Mouse (Mus musculus) embryo, embryonic 11 days (tissue): Measurements from ENCODE around the gene Olfr1143.

ENCODE experiments used
- DNase-seq: peaks from one replicate; pipeline ENCODE4 v3.0.0-alpha.2; 2015

Olfr1143 gene

DNA sequence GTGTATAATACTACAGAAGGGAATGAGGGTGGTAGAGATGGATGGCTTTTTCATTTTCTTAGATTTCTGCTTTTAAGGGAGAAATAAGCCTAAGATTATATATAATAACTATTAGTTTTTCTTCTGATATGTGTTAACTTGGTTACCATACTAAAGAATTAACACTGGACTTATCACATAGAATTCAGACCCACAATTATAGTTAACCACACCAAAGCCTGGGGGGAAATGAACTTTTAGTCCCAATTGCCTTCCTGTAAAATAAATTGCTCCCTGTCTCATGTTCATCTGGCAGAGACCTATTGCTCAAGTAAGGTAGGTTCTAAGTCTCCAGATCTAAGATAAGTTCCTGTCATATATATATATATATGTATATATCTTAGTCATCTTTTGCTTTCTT, at the start of gene Olfr1143:
Olfr1143 (plus strand) TSS at position 301 of the 400 bp plus-strand sequence.
- no peak for DNase-seq

DNA sequence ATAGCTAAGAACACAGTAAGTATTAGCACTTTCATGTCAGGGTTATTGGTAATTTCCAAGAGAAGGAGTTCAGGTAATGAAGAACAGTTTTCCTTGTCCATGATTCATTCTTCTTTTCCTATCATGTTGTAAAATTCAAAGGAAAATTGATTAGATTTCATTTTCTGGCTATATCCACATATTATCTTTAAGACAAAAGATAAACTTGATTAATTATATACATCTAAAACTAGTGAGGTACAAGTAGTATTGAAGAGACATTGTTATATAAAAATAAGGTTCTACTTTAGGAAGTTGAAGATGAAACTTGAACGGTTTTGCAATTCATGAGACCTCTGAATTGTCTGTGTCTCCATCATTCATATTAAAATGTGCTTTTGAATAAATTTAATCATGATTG, 46.5 kb upstream of the Olfr1143 start, which contains the start of gene Olfr1141:
Olfr1141 (minus strand) TSS at position 101 of the 400 bp plus-strand sequence.
- DNase-seq = no peak

DNA sequence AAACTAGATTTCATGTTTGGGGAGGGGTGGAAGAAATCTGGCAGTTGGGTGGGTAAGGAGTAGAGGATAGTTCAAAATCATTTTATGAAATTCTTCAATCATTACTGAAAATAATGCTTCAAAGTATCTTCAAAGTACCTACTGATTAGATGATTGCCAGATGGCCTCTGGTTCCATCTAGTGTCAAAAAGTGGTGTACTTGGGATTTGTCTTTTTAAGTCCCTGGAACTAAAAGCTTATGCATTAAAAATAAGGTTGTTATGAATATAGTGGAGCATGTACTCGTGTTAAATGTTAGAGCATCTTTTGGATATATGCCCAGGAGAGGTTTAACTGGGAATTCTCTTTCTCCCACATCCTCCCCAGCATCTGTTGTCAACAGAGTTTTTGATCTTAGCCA, 24.2 kb upstream of the Olfr1143 start:
- no peak for DNase-seq

DNA sequence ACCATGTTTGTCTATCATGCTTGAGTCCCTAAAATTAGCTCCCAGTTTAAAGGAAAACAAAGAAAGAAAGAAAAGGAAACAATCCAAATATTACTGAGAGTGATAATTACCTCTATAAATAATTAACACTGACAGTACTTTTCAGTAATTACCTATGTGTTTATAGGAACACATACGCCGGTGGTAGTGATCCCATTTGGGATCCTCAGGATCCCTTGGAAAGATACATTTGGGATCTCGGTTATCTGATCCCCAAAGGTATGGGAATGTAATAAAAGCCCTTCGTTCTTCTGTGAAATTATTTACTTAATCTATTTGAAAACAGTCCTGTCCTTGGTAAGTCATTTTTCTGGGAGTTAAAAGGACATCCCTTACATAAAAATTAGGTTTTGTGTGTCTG, 21.2 kb upstream of the Olfr1143 start, which contains the start of gene Olfr152:
Olfr152 (plus strand) TSS at position 301 of the 400 bp plus-strand sequence.
- DNase-seq = no peak

DNA sequence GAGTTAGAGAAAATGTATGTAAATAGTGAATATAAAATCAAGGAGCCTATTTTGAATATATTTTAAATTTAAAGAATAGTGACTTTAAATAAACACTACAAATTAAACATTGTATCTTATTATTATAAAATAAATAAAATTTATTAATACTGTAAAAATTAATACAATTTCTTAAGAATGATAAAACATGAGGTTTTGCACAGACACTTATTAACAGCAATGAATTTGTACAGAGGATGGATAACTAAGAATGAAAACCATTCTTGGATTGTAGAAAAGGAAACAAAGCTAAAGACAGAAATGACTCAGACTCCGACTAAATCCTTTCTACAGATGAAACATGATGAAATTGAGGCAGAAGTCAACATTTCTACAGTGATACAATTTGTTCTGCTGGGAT, 9.1 kb downstream of the Olfr1143 start, which contains the start of gene Olfr1145:
Olfr1145 (plus strand) TSS at position 301 of the 400 bp plus-strand sequence.
- DNase-seq = no peak

DNA sequence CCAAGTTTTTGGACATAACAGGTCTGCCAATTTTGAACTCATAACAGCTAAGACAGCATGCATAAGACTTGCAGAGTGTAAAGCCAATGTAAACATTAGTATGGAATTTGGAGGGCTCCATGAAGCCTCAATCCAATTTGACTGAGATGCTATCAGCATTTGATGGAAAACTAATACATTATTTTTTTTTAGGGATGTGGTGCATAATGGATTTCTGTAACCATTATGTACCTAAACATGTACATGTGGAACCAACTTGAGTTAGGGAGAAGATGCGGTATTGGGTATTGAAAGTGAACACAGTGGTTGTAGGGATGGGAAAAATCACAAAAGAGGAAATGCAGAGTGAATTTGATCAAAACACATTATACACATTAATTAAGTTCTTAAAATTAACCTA, 29.8 kb downstream of the Olfr1143 start, which contains the start of gene Olfr1148:
Olfr1148 (plus strand) TSS at position 301 of the 400 bp plus-strand sequence.
- no peak for DNase-seq

DNA sequence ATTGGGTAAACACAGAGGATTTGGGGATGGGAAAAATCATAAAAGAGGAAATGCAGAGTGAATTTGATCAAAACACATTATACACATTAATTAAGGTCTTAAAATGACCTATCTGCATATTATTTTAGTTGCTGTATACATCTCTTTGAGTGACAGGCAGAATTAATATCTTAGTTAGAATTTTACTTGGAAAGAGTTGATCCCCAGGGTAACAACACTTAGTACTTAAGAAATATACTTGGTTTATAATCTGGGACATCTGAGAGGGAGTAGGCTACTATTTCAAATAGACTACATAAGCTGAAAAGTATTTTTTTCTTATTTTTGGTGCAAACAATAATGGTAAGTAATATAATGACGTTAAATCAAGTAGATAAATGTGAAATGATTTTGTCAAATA, 43.3 kb downstream of the Olfr1143 start, which contains the start of gene Olfr1150-ps1:
Olfr1150-ps1 (plus strand) TSS at position 301 of the 400 bp plus-strand sequence.
- DNase-seq = no peak
